Mouse (Mus musculus) urinary bladder, postnatal 25 days (tissue): ENCODE data around the gene Babam1.

Experiments used
- DNase-seq: peaks from one replicate; pipeline ENCODE4 v3.0.0; 2022; ENCODE audit warnings: low spot score

Babam1 gene

DNA sequence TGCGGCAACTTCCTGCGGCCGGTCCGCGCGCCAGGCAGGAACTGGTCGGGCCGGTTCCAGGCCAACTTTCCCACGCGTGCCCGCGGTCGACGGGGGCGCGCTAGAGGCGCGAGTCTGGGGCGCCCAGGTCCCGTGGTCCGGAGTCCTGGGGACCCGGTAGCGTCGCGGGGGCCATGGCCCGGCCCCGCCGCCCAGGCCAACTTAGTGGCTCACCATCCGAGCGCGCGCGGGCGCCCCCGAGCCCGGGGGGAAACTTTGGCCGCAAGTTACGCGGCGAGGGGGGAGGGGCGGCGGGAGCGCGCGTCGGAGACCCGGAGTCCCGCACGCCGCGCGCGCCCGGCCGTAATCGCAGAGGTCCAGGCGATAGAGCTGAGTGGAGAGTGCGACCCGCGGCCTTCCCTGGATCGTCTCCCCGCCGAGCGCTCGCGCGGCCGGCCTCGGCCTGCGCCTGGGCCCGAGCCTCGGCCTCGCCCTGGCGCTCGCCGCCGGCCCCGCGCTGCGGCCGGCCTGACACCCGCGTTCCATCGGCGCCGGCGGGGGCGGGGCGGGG is 15.2 kb upstream of the Babam1 start, which contains the start of gene Nr2f6:
Gene Nr2f6, minus strand, starts transcription at position 540 of the 550 bp plus-strand sequence.
- peak; percentile 81 for DNase-seq

GRCm38 (mm10) chr8:71381971-71382961 is 14.4 kb upstream of the Babam1 start:
- peak; percentile 88 for DNase-seq

GRCm38 (mm10) chr8:71383396-71383795 is 13.3 kb upstream of the Babam1 start:
- no peak for DNase-seq

DNA sequence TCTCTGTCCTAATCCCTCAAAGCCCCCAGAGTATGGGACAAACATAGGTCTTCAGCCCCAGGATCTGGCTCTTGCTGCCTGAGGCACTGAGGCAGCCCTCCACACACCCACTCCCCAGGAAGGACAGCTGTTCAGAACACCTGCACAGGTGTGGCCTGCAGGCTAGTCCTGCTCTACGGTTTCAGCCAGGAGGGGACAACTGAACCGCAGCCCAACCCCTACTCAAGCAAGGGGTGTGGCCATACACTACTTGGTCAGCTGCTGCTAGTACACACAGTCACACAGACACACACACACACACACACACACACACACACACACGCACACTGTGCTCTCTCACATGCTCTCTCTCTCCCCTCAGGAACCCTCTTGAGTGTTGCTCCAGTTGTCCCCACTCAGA is 12.8 kb upstream of the Babam1 start:
- DNase-seq = no peak

DNA sequence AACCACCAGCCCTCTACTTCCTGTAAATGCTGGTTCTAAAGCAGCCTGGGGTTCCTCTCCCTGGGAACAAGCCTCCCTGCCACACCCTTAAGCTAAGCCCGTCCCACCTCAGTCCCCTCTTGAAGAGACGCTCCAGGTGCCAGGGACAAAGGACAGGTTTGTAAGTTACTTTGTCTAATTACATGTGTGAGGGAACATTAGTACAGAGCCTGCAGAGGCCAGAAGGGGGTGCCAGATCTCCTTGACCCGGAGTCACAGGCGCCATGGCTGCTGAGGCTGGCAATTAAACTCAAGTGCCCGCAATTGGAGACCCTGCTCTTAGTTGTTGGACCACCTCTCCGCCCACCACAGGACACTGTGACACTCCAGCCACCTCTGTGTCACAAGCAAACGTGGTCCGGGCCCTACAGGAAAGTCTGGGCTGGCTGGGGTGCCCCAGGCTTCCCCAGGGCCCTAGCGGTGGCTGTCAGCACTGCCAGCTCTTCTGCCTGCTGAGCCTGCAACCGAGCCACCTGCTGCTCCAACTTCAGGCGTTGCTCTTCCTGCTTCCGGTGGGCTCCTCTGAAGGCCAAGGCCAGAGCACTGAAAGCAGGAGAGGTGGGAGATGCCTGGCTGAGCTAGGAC is 11.3 kb upstream of the Babam1 start:
- no peak for DNase-seq

DNA sequence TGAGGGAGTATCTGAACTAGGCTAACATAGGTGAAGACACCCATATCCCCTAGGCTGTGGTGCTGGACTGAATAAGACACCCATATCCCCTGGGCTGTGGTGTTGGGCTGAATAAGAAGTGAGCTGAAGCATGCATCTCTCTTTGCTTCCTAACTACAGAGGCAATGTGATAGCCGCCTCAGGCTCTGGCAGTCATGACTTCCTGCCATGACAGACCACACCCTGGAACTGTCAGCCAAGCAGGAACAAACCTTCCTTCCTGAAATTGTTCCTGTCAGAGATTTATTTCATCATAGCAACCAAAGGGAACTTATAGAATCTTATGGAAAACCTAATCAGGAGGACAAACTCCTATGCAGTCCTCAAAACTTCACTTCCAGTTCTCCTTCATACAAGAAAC is 8.4 kb upstream of the Babam1 start:
- no peak for DNase-seq

DNA sequence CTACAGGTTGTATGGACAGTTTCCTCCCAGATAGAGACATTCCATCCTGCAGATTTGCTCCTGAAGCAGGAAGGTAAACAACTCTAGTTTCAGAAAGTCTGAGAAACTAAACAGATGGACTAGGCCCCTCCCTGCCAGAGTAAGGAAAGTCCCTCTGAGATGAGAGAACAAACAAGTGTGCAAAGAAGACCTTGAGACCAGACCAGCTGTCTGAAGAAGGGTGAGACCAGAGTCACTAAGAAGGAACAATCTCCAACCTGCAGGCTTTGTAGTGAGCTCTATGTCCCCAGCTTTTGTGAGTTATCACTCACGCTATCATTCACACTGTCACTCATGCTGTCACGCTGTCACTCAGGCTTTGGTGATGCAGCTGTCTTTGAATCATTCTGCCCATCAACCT is 5.0 kb upstream of the Babam1 start:
- no peak for DNase-seq

- no peak for DNase-seq
Measured at GRCm38 (mm10) chr8:71392391-71392790, 4.3 kb upstream of the Babam1 start.

GRCm38 (mm10) chr8:71392871-71393270 is 3.8 kb upstream of the Babam1 start:
- DNase-seq = no peak

DNA sequence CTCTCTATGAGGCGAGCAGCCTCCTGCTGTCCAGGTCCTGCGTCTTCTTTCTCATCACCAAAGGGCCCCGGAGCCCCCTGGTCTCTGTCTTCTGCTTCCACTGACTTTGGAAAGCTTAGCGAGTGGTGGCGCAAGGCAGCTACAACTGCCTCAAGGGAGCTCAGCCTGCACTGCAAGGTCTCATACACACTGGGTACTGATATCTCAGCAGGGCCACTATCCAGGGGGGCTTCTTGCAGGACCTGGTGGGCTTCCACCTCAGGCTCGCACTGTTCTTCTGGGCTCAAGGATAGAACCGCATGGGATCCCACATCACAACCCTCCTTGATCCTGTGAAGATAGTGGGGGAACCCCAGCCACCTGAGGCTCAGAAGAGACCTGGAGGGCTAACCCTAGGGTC is 2.2 kb upstream of the Babam1 start:
- no peak for DNase-seq

DNA sequence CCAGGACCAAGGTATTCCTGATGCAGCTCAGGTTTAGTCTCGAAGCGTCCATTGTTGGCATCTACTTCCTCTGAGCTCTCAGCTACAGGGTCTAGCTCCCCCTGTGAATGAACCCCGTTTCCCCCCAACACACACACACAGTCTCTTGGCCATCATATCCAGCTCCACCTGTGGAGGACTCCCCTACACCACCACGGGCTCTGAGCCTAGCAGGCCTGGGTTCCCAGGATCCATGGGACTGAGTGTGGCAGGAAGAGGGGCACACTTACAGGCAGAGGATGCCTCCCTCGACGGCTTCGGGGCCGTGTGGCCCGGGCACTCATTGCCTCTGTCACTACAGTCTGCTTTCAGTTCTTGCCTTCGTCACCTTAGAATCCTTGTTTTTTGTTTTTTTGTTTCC is 1.6 kb upstream of the Babam1 start:
- DNase-seq = no peak

DNA sequence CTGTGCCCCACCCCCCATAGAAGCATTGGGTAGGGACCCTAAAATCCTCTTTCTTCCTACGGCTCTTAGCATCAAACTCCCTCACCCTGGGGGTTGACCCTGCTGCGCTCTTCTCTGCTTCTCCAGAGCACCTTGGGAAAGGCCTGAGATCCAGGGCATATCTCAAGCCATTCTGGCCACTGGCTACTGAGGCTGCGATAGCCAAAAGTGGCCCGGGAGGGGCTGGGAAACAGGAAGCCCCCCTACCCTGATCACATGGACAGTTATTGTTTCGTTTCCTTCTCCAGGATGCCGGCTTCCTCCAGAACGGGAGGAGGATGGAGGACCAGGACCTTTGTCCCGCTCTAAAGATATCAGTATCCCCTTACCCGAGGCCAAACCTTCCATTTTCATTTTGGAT is 1.0 kb upstream of the Babam1 start, which contains the start of gene Ushbp1:
Gene Ushbp1, minus strand, starts transcription at position 174 of the 400 bp plus-strand sequence.
- DNase-seq = no peak

DNA sequence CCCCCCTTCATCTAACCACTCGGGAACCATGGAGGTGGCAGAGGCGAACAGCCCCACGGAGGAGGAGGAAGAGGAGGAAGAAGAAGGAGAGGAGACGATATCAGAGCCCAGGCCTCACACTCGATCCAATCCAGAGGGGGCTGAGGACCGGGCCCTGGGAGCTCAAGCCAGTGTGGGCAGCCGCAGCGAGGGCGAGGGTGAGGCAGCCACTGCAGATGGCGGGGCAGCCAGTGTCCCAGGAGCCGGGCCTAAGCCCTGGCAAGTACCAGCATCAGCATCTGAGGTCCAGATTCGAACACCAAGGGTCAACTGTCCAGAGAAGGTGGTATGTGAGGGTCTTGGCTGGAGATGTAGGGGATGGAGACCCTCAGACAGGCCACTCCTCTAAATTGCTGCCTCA is 1.0 kb downstream of the Babam1 start:
- DNase-seq = no peak

GRCm38 (mm10) chr8:71400826-71401225 is 4.2 kb downstream of the Babam1 start:
- DNase-seq = no peak

DNA sequence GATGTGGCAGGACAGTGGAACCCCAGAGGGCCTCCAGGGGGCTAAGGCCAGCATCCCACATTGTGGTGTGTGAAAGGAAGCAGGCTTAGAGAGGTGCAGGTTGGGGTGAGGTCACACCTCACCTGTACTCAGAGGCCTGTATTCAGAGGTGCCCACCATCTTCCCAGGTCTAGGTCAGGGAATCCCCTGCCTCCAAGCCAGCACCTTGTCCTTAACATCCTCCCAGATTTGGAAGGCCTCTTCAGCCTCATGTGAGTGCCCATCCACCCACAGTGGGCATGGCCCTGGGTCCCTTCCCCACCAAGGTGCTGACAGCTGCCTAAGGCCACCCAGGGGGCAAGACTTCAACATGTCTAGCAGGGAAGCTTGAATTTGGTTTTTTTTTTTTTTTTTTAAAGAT is 4.8 kb downstream of the Babam1 start:
- no peak for DNase-seq

- DNase-seq = no peak
Measured at GRCm38 (mm10) chr8:71402446-71402964, 5.8 kb downstream of the Babam1 start.

DNA sequence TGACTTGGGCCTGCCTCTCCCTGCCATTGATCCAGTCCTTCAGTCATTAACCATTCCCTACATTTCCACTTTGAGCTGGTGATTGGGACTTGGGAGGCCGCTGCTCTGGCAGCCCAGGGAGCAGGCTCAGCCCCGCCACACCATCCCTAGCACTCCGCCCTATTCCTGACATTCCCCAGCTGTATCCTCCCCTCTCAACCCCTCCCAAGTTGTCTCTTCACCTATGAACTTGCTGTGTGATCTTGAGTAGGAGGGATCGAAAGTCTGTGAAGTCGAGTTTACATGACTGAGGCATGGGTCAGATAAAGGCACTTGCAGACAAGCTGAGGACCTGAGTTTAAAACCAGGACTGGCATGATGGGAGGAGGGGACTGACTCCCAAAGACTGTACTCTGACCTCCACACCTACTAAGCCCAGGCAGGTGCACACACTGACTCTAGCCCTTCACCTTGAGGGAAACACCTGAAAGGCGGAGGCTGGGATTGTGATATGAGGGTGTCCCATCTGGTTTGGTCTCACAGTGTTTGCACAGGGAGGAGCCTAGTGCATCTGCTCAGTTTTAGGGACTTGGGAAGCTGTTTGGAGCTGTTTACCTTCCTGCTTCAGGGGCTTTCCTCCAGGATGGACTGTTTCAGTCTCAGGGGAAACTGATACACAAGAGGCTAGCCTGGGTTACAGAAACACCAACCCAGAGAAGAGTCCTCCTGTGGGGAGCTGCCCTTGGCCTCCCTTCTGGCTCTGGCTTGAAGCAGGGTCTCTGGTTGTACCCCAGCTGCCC is 6.6 kb downstream of the Babam1 start:
- DNase-seq = no peak

- DNase-seq = no peak
Measured at GRCm38 (mm10) chr8:71404011-71404410, 7.3 kb downstream of the Babam1 start.

- DNase-seq = no peak
Measured at GRCm38 (mm10) chr8:71404951-71405351, 8.3 kb downstream of the Babam1 start.

GRCm38 (mm10) chr8:71405401-71406098 is 8.9 kb downstream of the Babam1 start, which contains the start of gene Ankle1:
Gene Ankle1 (plus strand): TSS chr8:71406010.
- DNase-seq = peak; percentile 97
